Mouse (Mus musculus): ENCODE data around the gene Cst6. TPM values are rescaled to one million over a fixed set of nuclear protein-coding genes. Genes with fewer than 3 reads are reported as not detected.

The Cst6 gene
- polyA plus RNA-seq, 1 experiment, result 2.6 TPM

GRCm38 (mm10) chr19:5377446-5377845 is 28.1 kb upstream of the Cst6 start:
- no peak overlapping the region for H3K27ac ChIP-seq (ENCODE audit: insufficient read depth, low read length)
- TF ChIP-seq CTCF (IDR thresholded peaks at IDR 0.05; ENCODE audit: borderline replicate concordance, insufficient read depth, low read length) (no peak), POLR2A (IDR thresholded peaks at IDR 0.05; ENCODE audit: low read depth, low read length) (no peak)
- H3K4me3 ChIP-seq (ENCODE audit: insufficient read depth, low read length), result no peak overlapping the region
- no peaks in the 10 kb centered on the region for H3K4me1 ChIP-seq (ENCODE audit: control insufficient read depth, insufficient read depth, low read length)

- no peak overlapping the region for H3K4me3 ChIP-seq (ENCODE audit: insufficient read depth, low read length)
- H3K27ac ChIP-seq (ENCODE audit: insufficient read depth, low read length), result no peak overlapping the region
- no peaks in the 10 kb centered on the region for H3K4me1 ChIP-seq (ENCODE audit: control insufficient read depth, insufficient read depth, low read length)
- TF ChIP-seq CTCF (IDR thresholded peaks at IDR 0.05; ENCODE audit: borderline replicate concordance, insufficient read depth, low read length), result no peak
- TF ChIP-seq POLR2A (IDR thresholded peaks at IDR 0.05; ENCODE audit: low read depth, low read length), result no peak
Measured at GRCm38 (mm10) chr19:5374748-5375147, 25.4 kb upstream of the Cst6 start.

- Histone ChIP-seq H3K4me1 (ENCODE audit: control insufficient read depth, insufficient read depth, low read length) (no peaks in the 10 kb centered on the region), H3K27ac (ENCODE audit: insufficient read depth, low read length) (no peak overlapping the region)
- TF ChIP-seq POLR2A (IDR thresholded peaks at IDR 0.05; ENCODE audit: low read depth, low read length) (no peak), CTCF (IDR thresholded peaks at IDR 0.05; ENCODE audit: borderline replicate concordance, insufficient read depth, low read length) (no peak)
Measured at GRCm38 (mm10) chr19:5374177-5374576, 24.8 kb upstream of the Cst6 start.

GRCm38 (mm10) chr19:5372724-5373123 is 23.4 kb upstream of the Cst6 start:
- no peak for TF ChIP-seq POLR2A (IDR thresholded peaks at IDR 0.05; ENCODE audit: low read depth, low read length)
- no peak for TF ChIP-seq CTCF (IDR thresholded peaks at IDR 0.05; ENCODE audit: borderline replicate concordance, insufficient read depth, low read length)
- H3K4me1 ChIP-seq (ENCODE audit: control insufficient read depth, insufficient read depth, low read length), result peaks cover 6% of the 10 kb centered on the region; the same call in 1 of the 2 replicates
- H3K27ac ChIP-seq (ENCODE audit: insufficient read depth, low read length), result no peak overlapping the region
- H3K4me3 ChIP-seq (ENCODE audit: insufficient read depth, low read length), result no peak overlapping the region

More at GRCm38 (mm10) chr19:5374177-5374576, 24.8 kb upstream of the Cst6 start:
- no peak overlapping the region for H3K4me3 ChIP-seq (ENCODE audit: insufficient read depth, low read length)

- Histone ChIP-seq H3K4me1 (ENCODE audit: control insufficient read depth, insufficient read depth, low read length) (peaks cover 6% of the 10 kb centered on the region; the same call in 1 of the 2 replicates), H3K27ac (ENCODE audit: insufficient read depth, low read length) (no peak overlapping the region), H3K4me3 (ENCODE audit: insufficient read depth, low read length) (no peak overlapping the region)
- no peak for TF ChIP-seq POLR2A (IDR thresholded peaks at IDR 0.05; ENCODE audit: low read depth, low read length)
- TF ChIP-seq CTCF (IDR thresholded peaks at IDR 0.05; ENCODE audit: borderline replicate concordance, insufficient read depth, low read length), result no peak
Measured at GRCm38 (mm10) chr19:5370932-5371331, 21.6 kb upstream of the Cst6 start.

GRCm38 (mm10) chr19:5367455-5367854 is 18.1 kb upstream of the Cst6 start:
- no peak overlapping the region for H3K27ac ChIP-seq (ENCODE audit: insufficient read depth, low read length)
- peak overlapping the region; percentile 88 for H3K4me3 ChIP-seq (ENCODE audit: insufficient read depth, low read length)
- TF ChIP-seq CTCF (IDR thresholded peaks at IDR 0.05; ENCODE audit: borderline replicate concordance, insufficient read depth, low read length), result no peak
- TF ChIP-seq POLR2A (IDR thresholded peaks at IDR 0.05; ENCODE audit: low read depth, low read length), result no peak
- H3K4me1 ChIP-seq (ENCODE audit: control insufficient read depth, insufficient read depth, low read length), result peaks cover 6% of the 10 kb centered on the region; the same call in 1 of the 2 replicates

- TF ChIP-seq POLR2A (IDR thresholded peaks at IDR 0.05; ENCODE audit: low read depth, low read length), result peak; percentile 49; the same call in 1 of the 2 replicates
- no peak for TF ChIP-seq CTCF (IDR thresholded peaks at IDR 0.05; ENCODE audit: borderline replicate concordance, insufficient read depth, low read length)
- Histone ChIP-seq H3K27ac (ENCODE audit: insufficient read depth, low read length) (peak within 1 kb of the TSS; percentile 89), H3K4me1 (ENCODE audit: control insufficient read depth, insufficient read depth, low read length) (peaks cover 6% of the 10 kb centered on the region; the same call in 1 of the 2 replicates), H3K4me3 (ENCODE audit: insufficient read depth, low read length) (peak within 1 kb of the TSS; percentile 88)
Measured at GRCm38 (mm10) chr19:5367053-5367359, 17.6 kb upstream of the Cst6 start, which contains the start of gene Banf1. Gene Banf1, minus strand, starts transcription at chr19:5367168.

GRCm38 (mm10) chr19:5366175-5367052 is 17.0 kb upstream of the Cst6 start, which contains the start of gene Eif1ad:
Gene Eif1ad, plus strand, starts transcription at chr19:5366741.
- Histone ChIP-seq H3K27ac (ENCODE audit: insufficient read depth, low read length) (peak within 1 kb of the TSS; percentile 89), H3K4me1 (ENCODE audit: control insufficient read depth, insufficient read depth, low read length) (peaks cover 6% of the 10 kb centered on the region; the same call in 1 of the 2 replicates), H3K4me3 (ENCODE audit: insufficient read depth, low read length) (peak within 1 kb of the TSS; percentile 88)
- TF ChIP-seq POLR2A (IDR thresholded peaks at IDR 0.05; ENCODE audit: low read depth, low read length) (peak; percentile 56), CTCF (IDR thresholded peaks at IDR 0.05; ENCODE audit: borderline replicate concordance, insufficient read depth, low read length) (no peak)

- peaks cover 6% of the 10 kb centered on the region; the same call in 1 of the 2 replicates for H3K4me1 ChIP-seq (ENCODE audit: control insufficient read depth, insufficient read depth, low read length)
- no peak overlapping the region for H3K27ac ChIP-seq (ENCODE audit: insufficient read depth, low read length)
- TF ChIP-seq POLR2A (IDR thresholded peaks at IDR 0.05; ENCODE audit: low read depth, low read length), result no peak
- no peak for TF ChIP-seq CTCF (IDR thresholded peaks at IDR 0.05; ENCODE audit: borderline replicate concordance, insufficient read depth, low read length)
- peak overlapping the region; percentile 72 for H3K4me3 ChIP-seq (ENCODE audit: insufficient read depth, low read length)
Measured at GRCm38 (mm10) chr19:5365751-5366150, 16.4 kb upstream of the Cst6 start.

GRCm38 (mm10) chr19:5364124-5364523 is 14.8 kb upstream of the Cst6 start:
- Histone ChIP-seq H3K4me1 (ENCODE audit: control insufficient read depth, insufficient read depth, low read length) (peaks cover 6% of the 10 kb centered on the region; the same call in 1 of the 2 replicates), H3K27ac (ENCODE audit: insufficient read depth, low read length) (no peak overlapping the region), H3K4me3 (ENCODE audit: insufficient read depth, low read length) (no peak overlapping the region)
- no peak for TF ChIP-seq POLR2A (IDR thresholded peaks at IDR 0.05; ENCODE audit: low read depth, low read length)
- no peak for TF ChIP-seq CTCF (IDR thresholded peaks at IDR 0.05; ENCODE audit: borderline replicate concordance, insufficient read depth, low read length)
